Mouse (Mus musculus) lung, embryonic 15.5 days (tissue): ENCODE results near the gene Pxdn. TPM values are rescaled to one million over a fixed set of nuclear protein-coding genes. Genes with fewer than 3 reads are reported as not detected.

ENCODE experiments used
- ATAC-seq: fragments of 200-750 bp; cut with Nextera tagmentation; 2 replicates; pipeline ENCODE4 v1.8.0; 2017; ENCODE audit warnings: moderate number of reproducible peaks, borderline replicate concordance; ENCODE audit not compliant: low FRiP score, low TSS enrichment; ENCODE audit errors: extremely low read depth
- H3K27ac ChIP-seq: fragments of 300-500 bp; sonication (generic); 2 replicates; pipeline ENCODE4 v1.5.1; 2015; ENCODE audit warnings: moderate library complexity, mild to moderate bottlenecking, inconsistent platforms
- H3K27me3 ChIP-seq: fragments of 300-500 bp; sonication (generic); 2 replicates; pipeline ENCODE4 v1.6.1; 2015; ENCODE audit warnings: inconsistent platforms
- H3K36me3 ChIP-seq: fragments of 300-500 bp; sonication (generic); 2 replicates; pipeline ENCODE4 v1.6.1; 2015; ENCODE audit warnings: inconsistent platforms
- H3K4me1 ChIP-seq: fragments of 300-500 bp; sonication (generic); 2 replicates; pipeline ENCODE4 v1.6.1; 2015; ENCODE audit warnings: inconsistent platforms
- H3K4me2 ChIP-seq: fragments of 300-500 bp; sonication (generic); 2 replicates; pipeline ENCODE4 v1.6.1; 2015; ENCODE audit warnings: inconsistent platforms, mild to moderate bottlenecking, moderate library complexity
- H3K4me3 ChIP-seq: fragments of 300-500 bp; sonication (generic); 2 replicates; pipeline ENCODE4 v1.5.1; 2015; ENCODE audit warnings: mild to moderate bottlenecking, inconsistent platforms
- H3K9ac ChIP-seq: fragments of 300-500 bp; sonication (generic); 2 replicates; pipeline ENCODE4 v1.6.1; 2015; ENCODE audit warnings: inconsistent platforms
- H3K9me3 ChIP-seq: fragments of 300-500 bp; sonication (generic); 2 replicates; pipeline ENCODE4 v1.6.1; 2016; ENCODE audit warnings: inconsistent platforms
- WGBS: fragments of 180-500 bp; shearing (Covaris S2); methylation state at CpG from one replicate; pipeline ENCODE4 v1.1.7; 2015; 5-methylcytosine and 5-hydroxymethylcytosine counted together
- polyA plus RNA-seq: library from polyadenylated mRNA; unstranded; fragments of >200 nt; fragmentation: Nextera tagmentation; extraction: Ambion mirVana; gene quantifications from 2 replicates; pipeline ENCODE4 v1.2.1, GENCODE M21; 2015

Pxdn gene
- polyA plus RNA-seq, 1 experiment from 2014 or later: 95.3 TPM

DNA sequence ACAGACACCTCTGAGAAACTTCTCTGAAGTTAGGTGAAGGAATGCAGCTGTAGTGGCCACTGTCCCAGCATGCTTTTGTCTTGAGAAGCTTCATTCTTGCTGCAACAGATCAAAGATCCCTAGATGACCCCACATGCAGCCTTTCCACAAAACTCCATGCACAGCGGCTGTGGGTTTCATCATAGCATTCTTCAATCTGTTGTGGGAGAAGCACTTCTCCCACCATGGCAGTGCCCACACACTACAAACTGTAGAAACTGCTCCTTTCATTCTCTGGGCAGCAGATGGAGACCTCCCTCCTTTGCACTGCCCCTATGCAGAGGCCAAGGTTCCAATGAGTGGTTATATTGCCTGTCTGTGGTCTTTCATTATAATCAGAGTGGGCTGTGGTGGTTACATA is 91.7 kb downstream of the Pxdn start:
- WGBS: 86% methylated on average over 1 of the region's 1 CpGs
- no peaks in the 10 kb centered on the region for H3K9me3 ChIP-seq
- no peaks in the 10 kb centered on the region for H3K27me3 ChIP-seq
- peaks cover 4% of the 10 kb centered on the region; the same call in 1 of the 2 replicates for H3K4me1 ChIP-seq
- no peak overlapping the region for H3K27ac ChIP-seq
- no peaks in the 10 kb centered on the region for H3K36me3 ChIP-seq
- no peak overlapping the region for H3K4me3 ChIP-seq
- H3K4me2 ChIP-seq: no peak overlapping the region
- ATAC-seq: no peak
- no peak overlapping the region for H3K9ac ChIP-seq

DNA sequence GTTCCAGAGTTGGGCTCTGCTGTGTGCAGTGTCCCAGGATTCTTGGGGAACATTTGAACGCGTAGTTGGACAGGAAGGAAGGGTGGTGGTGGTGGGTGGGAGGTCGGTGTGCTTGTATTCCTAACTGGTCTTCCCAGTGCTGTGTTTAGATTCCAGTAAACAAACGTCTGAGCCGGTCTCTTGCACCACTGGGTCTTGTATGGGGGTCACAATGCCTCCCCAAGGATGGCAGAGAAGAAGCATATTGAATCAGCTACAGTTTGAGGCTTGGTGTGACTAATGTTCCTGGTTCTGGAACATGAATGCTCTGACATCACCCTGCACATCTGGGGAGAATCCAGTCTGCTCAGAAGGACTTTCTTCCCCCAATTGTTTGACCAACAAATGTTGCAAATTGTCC is 93.2 kb downstream of the Pxdn start:
- no peaks in the 10 kb centered on the region for H3K9me3 ChIP-seq
- no peak overlapping the region for H3K4me3 ChIP-seq
- no peaks in the 10 kb centered on the region for H3K27me3 ChIP-seq
- no peaks in the 10 kb centered on the region for H3K36me3 ChIP-seq
- no peak overlapping the region for H3K9ac ChIP-seq
- no peak for ATAC-seq
- no peak overlapping the region for H3K27ac ChIP-seq
- H3K4me2 ChIP-seq: no peak overlapping the region
- H3K4me1 ChIP-seq: peaks cover 4% of the 10 kb centered on the region; the same call in 1 of the 2 replicates
- whole genome bisulfite sequencing: 30% methylated on average over 5 of the region's 5 CpGs

DNA sequence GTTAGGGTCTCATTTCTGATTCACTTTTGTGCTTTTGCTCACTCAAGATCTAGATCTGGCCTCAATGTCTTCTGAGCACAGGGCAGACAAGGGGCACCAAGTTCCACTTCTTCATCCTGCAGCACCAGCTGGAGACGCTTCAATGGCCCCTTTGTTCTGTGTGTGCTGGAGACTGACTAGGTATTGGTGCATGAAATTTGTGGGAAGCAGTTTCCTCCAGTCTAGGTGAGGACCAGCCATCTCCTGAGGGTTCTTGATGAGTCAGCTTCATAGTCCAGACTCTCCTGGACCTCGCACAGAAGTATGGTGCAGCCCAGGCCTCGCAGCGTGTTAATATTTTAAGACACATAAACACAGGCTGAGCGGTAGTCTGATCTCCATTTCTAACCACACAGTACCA is 97.3 kb downstream of the Pxdn start:
- Histone ChIP-seq H3K27me3 (no peaks in the 10 kb centered on the region), H3K36me3 (no peaks in the 10 kb centered on the region), H3K4me2 (no peak overlapping the region), H3K4me3 (no peak overlapping the region), H3K4me1 (peaks cover 3% of the 10 kb centered on the region; the same call in 1 of the 2 replicates), H3K27ac (no peak overlapping the region), H3K9me3 (no peaks in the 10 kb centered on the region), H3K9ac (no peak overlapping the region)
- ATAC-seq: no peak
- 76% methylated on average over 5 of the region's 5 CpGs for WGBS

DNA sequence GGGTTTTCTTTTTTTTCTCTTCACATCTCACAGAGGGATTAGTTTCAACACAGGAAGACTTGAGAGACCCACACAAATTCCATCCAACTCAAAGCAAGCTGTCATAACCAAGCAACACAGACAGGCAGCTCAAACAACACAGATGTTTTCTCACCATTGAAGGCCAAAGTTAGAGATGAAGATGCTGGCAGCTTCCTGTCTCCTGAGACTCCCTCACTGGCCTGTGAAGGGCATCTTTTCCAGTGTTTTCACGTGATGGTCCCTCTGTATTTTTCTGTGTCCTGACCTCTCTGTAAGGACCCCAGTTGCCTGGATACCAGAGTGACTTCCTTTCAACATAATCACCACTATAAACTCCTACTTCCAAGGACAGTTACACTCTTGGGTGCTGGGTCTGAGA is 98.0 kb downstream of the Pxdn start:
- H3K4me1 ChIP-seq: peaks cover 3% of the 10 kb centered on the region; the same call in 1 of the 2 replicates
- H3K27ac ChIP-seq: no peak overlapping the region
- H3K9me3 ChIP-seq: no peaks in the 10 kb centered on the region
- H3K4me2 ChIP-seq: no peak overlapping the region
- WGBS: 29% methylated on average over 1 of the region's 1 CpGs
- H3K4me3 ChIP-seq: no peak overlapping the region
- no peaks in the 10 kb centered on the region for H3K36me3 ChIP-seq
- H3K9ac ChIP-seq: no peak overlapping the region
- no peak for ATAC-seq
- no peaks in the 10 kb centered on the region for H3K27me3 ChIP-seq

DNA sequence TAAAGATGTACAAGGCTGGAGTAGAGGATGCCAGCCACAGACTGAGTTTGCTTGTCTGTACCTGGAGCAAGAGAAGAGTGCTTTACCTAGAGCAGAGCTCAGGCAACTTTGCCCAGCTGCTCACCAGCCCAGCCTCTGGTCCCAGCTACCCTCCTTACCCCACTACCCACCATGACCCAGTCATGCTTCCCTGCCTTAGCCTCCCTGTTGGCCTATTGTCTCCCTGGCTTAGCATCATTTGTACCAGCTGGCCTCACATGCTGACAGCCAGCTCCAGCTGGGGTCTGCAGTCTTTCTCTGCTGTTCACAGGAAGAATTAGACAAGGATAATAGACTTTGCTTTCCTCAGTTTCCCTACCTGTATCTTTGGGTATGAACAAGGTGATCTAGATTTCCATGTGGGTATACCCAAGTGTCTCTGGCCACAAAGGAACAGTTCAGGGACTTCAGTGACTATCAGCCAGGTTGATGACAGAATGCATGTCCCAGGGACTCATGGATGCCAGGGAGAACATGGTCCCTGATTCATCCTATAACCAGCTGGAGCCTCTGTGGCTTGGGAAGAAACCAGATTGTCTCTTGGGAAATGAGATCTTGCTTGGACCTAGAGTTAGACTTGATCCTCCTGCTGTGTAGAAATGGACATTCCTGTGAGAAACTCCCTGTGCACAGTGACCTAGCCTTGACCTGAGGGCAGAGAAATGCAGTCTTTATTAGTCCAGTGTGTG is 98.6 kb downstream of the Pxdn start:
- Histone ChIP-seq H3K27ac (no peak overlapping the region), H3K4me3 (no peak overlapping the region), H3K9ac (no peak overlapping the region)

DNA sequence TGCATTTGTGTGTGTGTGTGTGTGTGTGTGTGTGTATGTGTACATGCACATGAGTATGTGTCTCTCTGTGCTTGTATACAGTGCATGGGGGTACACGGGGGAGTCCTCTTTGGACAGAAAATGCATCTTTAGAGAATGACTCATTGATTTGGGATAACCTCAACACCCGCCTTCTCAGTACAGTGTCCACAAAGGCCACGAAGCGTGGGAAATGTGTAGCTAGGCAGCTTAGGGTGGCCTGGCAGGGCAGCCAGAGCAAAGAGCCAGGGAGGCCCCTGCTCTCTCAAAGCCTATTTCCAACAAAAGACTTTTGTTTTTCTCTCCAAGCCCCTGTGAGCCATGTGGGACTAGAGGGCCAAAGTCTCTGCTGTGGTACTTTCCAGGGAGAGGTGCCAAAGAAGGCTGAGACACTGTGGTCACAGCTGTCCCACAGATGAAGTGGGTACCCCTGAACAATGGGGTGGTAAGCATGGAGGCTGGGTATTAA is 99.2 kb downstream of the Pxdn start:
- WGBS: 66% methylated on average over 4 of the region's 4 CpGs

More for the DNA sequence above, 98.6 kb downstream of the Pxdn start:
- Histone ChIP-seq H3K4me1 (peaks cover 3% of the 10 kb centered on the region; the same call in 1 of the 2 replicates), H3K9me3 (no peaks in the 10 kb centered on the region), H3K4me2 (no peak overlapping the region), H3K36me3 (no peaks in the 10 kb centered on the region), H3K27me3 (no peaks in the 10 kb centered on the region)
- no peak for ATAC-seq

DNA sequence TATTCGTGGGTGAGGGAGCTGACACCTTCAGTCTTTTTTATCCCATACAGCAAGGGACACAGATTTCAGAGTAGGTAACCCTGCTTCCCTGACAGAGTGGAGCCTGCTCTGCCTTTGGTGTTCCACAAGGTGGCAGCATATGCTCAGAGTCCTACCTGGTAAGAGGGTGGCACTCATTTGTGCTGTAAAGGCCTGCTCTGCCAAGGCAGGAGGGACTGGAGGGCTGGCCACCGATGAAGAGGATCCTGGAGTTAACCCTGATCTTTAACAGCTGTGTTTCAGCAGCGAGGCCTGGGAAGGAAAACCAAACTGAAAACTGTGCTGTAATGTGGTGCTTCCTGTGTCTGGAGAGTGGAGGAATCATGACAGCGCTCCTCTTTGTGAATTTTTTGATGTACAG is 102.2 kb downstream of the Pxdn start:
- Histone ChIP-seq H3K27ac (no peak overlapping the region), H3K9ac (no peak overlapping the region), H3K4me2 (no peak overlapping the region), H3K27me3 (no peaks in the 10 kb centered on the region), H3K4me3 (no peak overlapping the region), H3K9me3 (no peaks in the 10 kb centered on the region), H3K36me3 (no peaks in the 10 kb centered on the region), H3K4me1 (peaks cover 3% of the 10 kb centered on the region; the same call in 1 of the 2 replicates)
- 37% methylated on average over 4 of the region's 4 CpGs for WGBS
- no peak for ATAC-seq

More for the DNA sequence above, 99.2 kb downstream of the Pxdn start:
- Histone ChIP-seq H3K36me3 (no peaks in the 10 kb centered on the region), H3K4me3 (no peak overlapping the region), H3K4me2 (no peak overlapping the region), H3K9ac (no peak overlapping the region), H3K9me3 (no peaks in the 10 kb centered on the region), H3K27ac (no peak overlapping the region), H3K4me1 (peaks cover 3% of the 10 kb centered on the region; the same call in 1 of the 2 replicates), H3K27me3 (no peaks in the 10 kb centered on the region)
- ATAC-seq: no peak

DNA sequence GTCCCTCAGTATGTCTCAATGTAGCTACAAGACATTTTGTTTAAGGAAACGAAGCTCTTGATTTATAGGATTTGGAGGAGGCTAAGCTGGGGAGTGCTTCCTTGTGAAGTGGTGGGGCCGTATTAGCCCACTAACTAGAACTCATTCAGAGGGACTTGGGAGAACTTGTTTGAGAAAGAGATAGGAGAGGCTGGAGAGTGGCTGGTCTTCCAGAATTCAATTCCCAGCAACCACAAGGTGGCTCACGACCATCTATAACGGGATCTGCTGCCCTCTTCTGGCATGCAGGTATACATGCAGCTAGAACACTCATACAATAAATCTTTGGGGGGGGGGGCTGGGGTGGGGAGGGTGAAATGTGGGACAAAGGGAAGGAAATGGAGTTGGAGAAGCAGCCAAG is 102.7 kb downstream of the Pxdn start:
- no peaks in the 10 kb centered on the region for H3K27me3 ChIP-seq

DNA sequence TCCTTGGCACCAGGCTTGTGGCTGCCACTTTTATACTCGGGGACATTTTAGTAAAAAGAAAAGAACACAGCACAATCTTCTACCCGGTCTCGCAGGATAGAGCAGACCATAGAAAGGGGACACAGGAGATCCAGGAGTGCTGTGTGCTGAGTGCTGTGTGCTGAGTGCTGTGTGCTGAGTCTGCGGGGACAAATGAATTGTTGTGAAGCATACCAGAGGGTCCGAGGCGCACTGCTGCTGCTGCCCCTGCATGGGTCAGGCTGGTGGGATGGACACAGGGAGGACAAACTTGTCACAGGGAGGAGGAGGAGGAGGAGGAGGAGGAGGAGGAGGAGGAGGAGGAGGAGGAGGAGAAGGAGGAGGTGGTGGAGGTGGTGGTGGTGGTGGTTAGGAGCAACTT is 111.4 kb downstream of the Pxdn start:
- ATAC-seq: no peak
- Histone ChIP-seq H3K9me3 (no peaks in the 10 kb centered on the region), H3K4me1 (no peaks in the 10 kb centered on the region), H3K27ac (no peak overlapping the region), H3K27me3 (no peaks in the 10 kb centered on the region), H3K36me3 (no peaks in the 10 kb centered on the region), H3K4me2 (no peak overlapping the region), H3K9ac (no peak overlapping the region), H3K4me3 (no peak overlapping the region)
- WGBS: 79% methylated on average over 6 of the region's 6 CpGs

More for the DNA sequence above, 102.7 kb downstream of the Pxdn start:
- Histone ChIP-seq H3K27ac (no peak overlapping the region), H3K9ac (no peak overlapping the region), H3K36me3 (no peaks in the 10 kb centered on the region), H3K4me1 (peaks cover 3% of the 10 kb centered on the region; the same call in 1 of the 2 replicates), H3K4me3 (no peak overlapping the region), H3K4me2 (no peak overlapping the region), H3K9me3 (no peaks in the 10 kb centered on the region)
- 12% methylated on average over 4 of the region's 4 CpGs for WGBS
- no peak for ATAC-seq

DNA sequence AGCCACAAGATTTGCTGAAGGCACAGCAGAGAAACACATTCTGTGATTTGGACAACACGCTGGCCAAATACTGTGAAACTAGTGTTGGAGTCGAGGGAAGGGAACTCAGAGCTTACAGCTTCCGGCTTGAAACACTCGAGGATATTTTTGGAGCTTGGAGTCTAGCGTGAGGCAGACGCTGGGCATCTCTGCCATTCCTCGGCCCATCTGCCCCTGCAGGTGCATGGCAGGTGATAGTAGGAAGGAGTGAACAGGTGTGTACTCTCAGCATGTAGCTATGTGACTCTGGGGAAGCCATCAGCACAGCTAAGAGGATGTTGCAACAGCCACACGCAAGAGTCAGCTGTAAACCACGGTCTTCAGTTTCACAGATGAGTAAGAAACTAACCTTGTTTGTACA is 112.4 kb downstream of the Pxdn start:
- Histone ChIP-seq H3K27me3 (no peaks in the 10 kb centered on the region), H3K9ac (no peak overlapping the region), H3K9me3 (no peaks in the 10 kb centered on the region), H3K36me3 (no peaks in the 10 kb centered on the region), H3K4me2 (no peak overlapping the region), H3K27ac (no peak overlapping the region), H3K4me3 (no peak overlapping the region), H3K4me1 (no peaks in the 10 kb centered on the region)
- no peak for ATAC-seq
- WGBS: 76% methylated on average over 9 of the region's 9 CpGs

DNA sequence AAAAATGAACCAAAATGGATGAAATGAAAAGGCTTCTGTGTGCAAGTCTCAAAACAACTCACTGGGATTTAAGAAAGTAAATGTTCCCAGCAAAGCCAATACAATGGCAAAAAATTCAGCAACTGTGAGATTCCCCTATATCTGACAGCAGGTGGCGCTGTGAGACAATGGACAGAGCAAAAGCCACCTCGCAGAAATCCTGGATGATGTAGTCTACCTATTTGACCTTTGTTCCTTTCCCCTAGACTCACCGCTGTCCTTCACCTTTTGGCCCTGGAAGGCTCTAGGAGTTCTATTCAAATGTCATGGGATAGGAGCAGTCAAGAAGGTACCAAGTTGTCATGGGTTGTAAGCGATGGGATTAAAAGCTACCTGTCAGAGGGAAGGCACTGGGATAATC is 112.8 kb downstream of the Pxdn start:
- ATAC-seq: no peak
- no peak overlapping the region for H3K27ac ChIP-seq
- no peaks in the 10 kb centered on the region for H3K4me1 ChIP-seq
- H3K9ac ChIP-seq: no peak overlapping the region
- no peak overlapping the region for H3K4me2 ChIP-seq
- no peak overlapping the region for H3K4me3 ChIP-seq
- H3K9me3 ChIP-seq: no peaks in the 10 kb centered on the region
- no peaks in the 10 kb centered on the region for H3K27me3 ChIP-seq
- no peaks in the 10 kb centered on the region for H3K36me3 ChIP-seq
- WGBS: 18% methylated on average over 4 of the region's 4 CpGs

DNA sequence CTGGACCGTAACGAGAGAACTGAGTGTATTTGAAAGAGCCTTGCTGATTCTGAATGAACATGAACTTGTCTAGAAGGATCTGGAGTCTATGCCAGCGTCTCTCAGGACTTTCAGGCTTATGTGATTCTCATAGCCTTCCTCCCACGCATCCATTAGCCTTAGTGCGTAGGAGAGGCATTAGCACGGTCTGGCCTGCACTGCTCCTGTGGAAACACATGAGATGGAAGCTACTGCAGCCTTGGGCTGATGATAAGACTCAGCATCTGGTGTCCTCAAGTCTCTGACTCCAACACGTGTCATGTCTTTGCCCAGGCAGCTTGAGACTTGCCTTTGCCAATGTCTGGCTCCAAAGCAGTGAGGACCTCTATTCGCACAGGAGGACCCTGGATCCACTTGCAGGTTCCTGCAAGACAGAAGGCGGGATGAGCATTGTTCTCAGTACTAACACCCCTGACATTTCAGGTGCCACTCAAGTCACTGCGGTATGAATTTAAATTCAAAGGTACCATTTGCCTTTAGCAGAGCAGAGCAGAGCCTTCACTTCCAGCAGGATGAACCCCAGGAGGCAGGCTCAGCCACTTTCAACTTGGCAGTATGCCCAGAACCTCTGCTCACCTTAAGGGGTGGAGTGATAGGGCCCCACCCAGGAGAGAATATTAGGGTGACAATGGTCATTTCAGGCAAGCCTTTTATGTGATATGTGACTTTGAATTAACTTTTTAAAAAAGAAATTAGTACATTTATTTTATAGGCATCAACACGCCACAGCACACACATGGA is 117.5 kb downstream of the Pxdn start:
- H3K4me2 ChIP-seq: no peak overlapping the region
- no peak overlapping the region for H3K27ac ChIP-seq
- H3K9me3 ChIP-seq: no peaks in the 10 kb centered on the region
- WGBS: 78% methylated on average over 11 of the region's 11 CpGs
- H3K9ac ChIP-seq: no peak overlapping the region
- no peaks in the 10 kb centered on the region for H3K27me3 ChIP-seq
- H3K4me3 ChIP-seq: no peak overlapping the region
- no peaks in the 10 kb centered on the region for H3K4me1 ChIP-seq
- H3K36me3 ChIP-seq: no peaks in the 10 kb centered on the region
- no peak for ATAC-seq
